Mouse (Mus musculus) midbrain, postnatal 0 days (tissue): ENCODE measurements at regions not wholly inside any gene's neighbourhood (a gene's known extent, or its start where the extent isn't known, plus 50 kb on each side); places are given as distances from the start of the nearest gene placed in this dataset.
A peak's percentile ranks its signal among the peaks of the same experiment; 100 is the strongest.

Source experiments
- ATAC-seq: fragments of 200-750 bp; cut with Nextera tagmentation; 2 replicates; pipeline ENCODE4 v1.8.0; 2017; ENCODE audit warnings: moderate number of reproducible peaks, mild to moderate bottlenecking, moderate TSS enrichment, moderate library complexity; ENCODE audit not compliant: low FRiP score
- DNase-seq: peaks from one replicate; pipeline ENCODE4 v3.0.0-alpha.2; 2015; ENCODE audit warnings: low spot score
- H3K27ac ChIP-seq: fragments of 300-500 bp; sonication (generic); 2 replicates; pipeline ENCODE4 v1.5.1; 2014; ENCODE audit warnings: low read depth, mild to moderate bottlenecking, low read length, mixed read lengths
- H3K27me3 ChIP-seq: fragments of 300-500 bp; sonication (generic); 2 replicates; pipeline ENCODE4 v1.6.1; 2014; ENCODE audit warnings: low read length, control low read depth, mixed read lengths; ENCODE audit not compliant: insufficient read depth
- H3K36me3 ChIP-seq: fragments of 300-500 bp; sonication (generic); 2 replicates; pipeline ENCODE4 v1.6.1; 2014; ENCODE audit warnings: low read length, control low read depth, mixed read lengths; ENCODE audit not compliant: insufficient read depth
- H3K4me1 ChIP-seq: fragments of 300-500 bp; sonication (generic); 2 replicates; pipeline ENCODE4 v1.6.1; 2014; ENCODE audit warnings: mild to moderate bottlenecking, control low read depth, antibody characterized with exemption, low read length, mixed read lengths; ENCODE audit not compliant: insufficient read depth
- H3K4me2 ChIP-seq: fragments of 300-500 bp; sonication (generic); 2 replicates; pipeline ENCODE4 v1.6.1; 2014; ENCODE audit warnings: low read depth, mild to moderate bottlenecking, low read length, mixed read lengths; ENCODE audit not compliant: poor library complexity, severe bottlenecking
- H3K4me3 ChIP-seq: fragments of 300-500 bp; sonication (generic); 2 replicates; pipeline ENCODE4 v1.5.1; 2014; ENCODE audit warnings: low read depth, mild to moderate bottlenecking, low read length, moderate library complexity
- H3K9ac ChIP-seq: fragments of 300-500 bp; sonication (generic); replicated peaks from 2 replicates; pipeline ENCODE4 v1.6.1; 2014; ENCODE audit warnings: mild to moderate bottlenecking, low read length, moderate library complexity, mixed read lengths; ENCODE audit not compliant: poor library complexity, severe bottlenecking
- H3K9me3 ChIP-seq: fragments of 300-500 bp; sonication (generic); 2 replicates; pipeline ENCODE4 v1.6.1; 2016; ENCODE audit warnings: low read length, control low read depth
- CTCF ChIP-seq: IDR thresholded peaks from 2 replicates; pipeline ENCODE4 v1.5.1; 2016; ENCODE audit warnings: antibody characterized with exemption, mild to moderate bottlenecking
- WGBS: fragments of 180-500 bp; shearing (Covaris S2); extraction: QIAGEN DNeasy Blood & Tissue Kit; methylation state at CpG from one replicate; pipeline ENCODE4 v1.1.7; 2014; 5-methylcytosine and 5-hydroxymethylcytosine counted together

DNA sequence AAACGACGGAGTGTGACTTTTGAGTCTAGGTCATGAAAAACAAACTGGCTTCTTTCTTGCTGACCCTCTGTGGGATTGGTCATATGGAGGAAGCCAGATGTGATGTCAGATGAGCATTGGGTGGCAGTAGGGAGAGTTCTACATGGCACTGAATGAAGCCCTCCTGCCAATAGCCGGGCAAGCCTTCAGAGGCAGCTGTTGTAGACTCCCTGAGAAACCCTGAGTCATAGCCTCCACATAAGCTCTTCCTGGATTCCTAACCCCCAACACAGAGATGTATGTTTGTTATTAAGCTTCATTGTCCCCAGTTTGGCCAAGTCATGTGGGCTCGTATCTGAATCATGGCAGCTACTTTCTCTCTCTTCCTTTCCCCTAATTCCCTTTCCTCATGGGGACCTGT is 532.4 kb upstream of the Klf4 start:
- no peak for TF ChIP-seq CTCF
- no peak overlapping the region for H3K4me3 ChIP-seq
- H3K36me3 ChIP-seq: no peaks in the 10 kb centered on the region
- WGBS: 91% methylated on average over 4 of the region's 4 CpGs
- DNase-seq (no peak), ATAC-seq (no peak)
- H3K4me1 ChIP-seq: no peaks in the 10 kb centered on the region
- H3K9ac ChIP-seq: no peak overlapping the region
- H3K9me3 ChIP-seq: no peaks in the 10 kb centered on the region
- no peak overlapping the region for H3K27ac ChIP-seq
- no peak overlapping the region for H3K4me2 ChIP-seq
- H3K27me3 ChIP-seq: no peaks in the 10 kb centered on the region

DNA sequence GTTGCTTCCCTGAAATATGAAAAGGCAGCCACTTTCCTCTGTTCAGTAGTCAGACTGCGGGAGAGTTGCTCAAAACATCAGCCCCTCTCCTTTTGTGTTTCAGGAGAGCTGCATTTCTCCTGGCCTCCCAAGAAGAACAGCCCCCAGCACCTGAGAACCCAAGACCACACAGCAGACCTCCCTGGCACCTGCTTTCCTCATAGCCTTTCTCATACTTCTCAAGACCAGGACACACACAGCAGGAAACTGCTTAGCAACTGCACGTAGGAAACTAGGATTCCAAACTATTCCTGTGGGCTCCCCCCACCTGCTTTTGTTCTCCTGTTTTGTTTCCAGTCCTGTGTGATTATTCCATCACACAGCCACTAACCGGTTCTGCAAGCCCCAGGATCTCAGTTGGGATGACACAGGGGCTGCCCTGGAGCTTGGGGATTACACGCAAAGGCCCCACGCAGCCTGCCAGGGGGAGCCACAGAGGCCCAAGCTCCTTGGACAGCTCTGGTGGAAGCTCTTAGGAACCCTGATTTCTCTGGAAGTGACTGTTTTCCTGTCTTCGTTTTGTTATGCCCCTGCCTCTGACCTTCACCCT is 519.6 kb upstream of the Klf4 start:
- Histone ChIP-seq H3K27me3 (no peaks in the 10 kb centered on the region), H3K27ac (no peak overlapping the region), H3K4me1 (peaks cover 7% of the 10 kb centered on the region; the same call in 1 of the 2 replicates), H3K4me2 (no peak overlapping the region), H3K9me3 (no peaks in the 10 kb centered on the region), H3K4me3 (no peak overlapping the region), H3K36me3 (no peaks in the 10 kb centered on the region), H3K9ac (no peak overlapping the region)
- TF ChIP-seq CTCF: peak; percentile 34
- ATAC-seq: no peak
- DNase-seq: no peak
- WGBS: 15% methylated on average over 6 of the region's 6 CpGs

DNA sequence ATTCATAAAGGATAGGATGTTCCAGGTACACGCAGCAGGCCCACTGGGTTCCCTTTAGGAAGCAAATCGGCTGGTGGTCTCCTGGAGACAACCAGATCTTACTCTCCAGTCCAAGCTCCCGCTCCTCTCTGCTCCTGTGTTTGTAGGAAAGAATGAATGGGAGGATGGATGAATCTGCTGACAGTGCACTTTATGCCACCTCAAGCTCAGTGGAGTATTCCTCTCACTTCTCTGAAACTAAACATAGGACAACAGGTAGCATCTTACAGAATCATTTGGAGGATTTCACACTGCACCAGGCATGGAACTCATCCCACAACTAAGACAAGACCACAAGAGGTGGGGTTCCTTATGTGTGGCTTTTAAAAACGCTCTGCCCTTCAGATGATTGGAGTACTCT is 507.1 kb upstream of the Klf4 start:
- H3K4me1 ChIP-seq: no peaks in the 10 kb centered on the region
- TF ChIP-seq CTCF: no peak
- no peaks in the 10 kb centered on the region for H3K36me3 ChIP-seq
- H3K27me3 ChIP-seq: no peaks in the 10 kb centered on the region
- WGBS: 89% methylated on average over 4 of the region's 4 CpGs
- DNase-seq (no peak), ATAC-seq (no peak)
- H3K27ac ChIP-seq: no peak overlapping the region
- no peak overlapping the region for H3K4me3 ChIP-seq
- no peaks in the 10 kb centered on the region for H3K9me3 ChIP-seq
- no peak overlapping the region for H3K9ac ChIP-seq
- no peak overlapping the region for H3K4me2 ChIP-seq

DNA sequence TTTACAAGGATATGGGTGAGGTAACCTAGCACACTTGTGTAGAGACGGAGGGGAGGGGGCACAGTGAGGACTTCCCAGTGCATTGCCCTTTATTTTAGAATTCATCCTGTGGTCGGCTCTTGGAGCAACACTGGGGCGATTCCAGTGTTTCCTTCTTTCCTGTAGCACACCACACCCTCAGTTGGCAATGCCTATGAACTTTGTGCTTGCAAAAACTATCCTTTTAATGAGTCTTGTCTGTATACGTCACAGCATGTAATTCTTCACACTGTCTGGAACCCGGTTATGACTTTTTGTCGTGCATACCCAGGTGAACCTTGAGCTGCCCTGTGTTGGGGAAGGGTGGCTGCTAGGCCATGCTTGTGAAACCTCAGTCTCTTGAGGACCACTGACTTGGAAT is 504.1 kb upstream of the Klf4 start:
- Histone ChIP-seq H3K4me3 (no peak overlapping the region), H3K9me3 (no peaks in the 10 kb centered on the region), H3K36me3 (no peaks in the 10 kb centered on the region), H3K27ac (no peak overlapping the region), H3K27me3 (no peaks in the 10 kb centered on the region), H3K9ac (no peak overlapping the region), H3K4me2 (no peak overlapping the region), H3K4me1 (no peaks in the 10 kb centered on the region)
- 87% methylated on average over 6 of the region's 6 CpGs for WGBS
- TF ChIP-seq CTCF: no peak
- ATAC-seq (no peak), DNase-seq (no peak)

DNA sequence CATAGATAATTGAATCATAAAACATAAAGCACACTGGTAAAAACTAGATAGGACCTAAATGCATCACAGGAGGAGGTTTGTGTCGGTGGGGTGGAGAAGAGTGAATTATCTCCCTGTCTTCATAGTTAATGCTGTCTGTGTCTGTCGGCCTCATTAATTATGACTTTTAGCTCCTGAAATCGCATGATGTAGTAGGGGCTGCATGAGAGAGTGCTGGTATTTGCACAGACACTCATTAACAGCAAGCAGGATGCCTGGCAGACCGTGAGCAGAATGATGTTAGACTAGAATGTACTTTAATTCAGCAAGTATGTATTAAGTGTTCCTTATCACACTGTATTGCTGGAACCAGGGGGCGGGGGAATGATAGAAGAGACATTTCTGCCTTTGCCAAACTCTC is 503.3 kb upstream of the Klf4 start:
- H3K4me3 ChIP-seq: no peak overlapping the region
- no peak for DNase-seq
- TF ChIP-seq CTCF: no peak
- H3K4me2 ChIP-seq: no peak overlapping the region
- H3K27me3 ChIP-seq: no peaks in the 10 kb centered on the region
- no peak overlapping the region for H3K9ac ChIP-seq
- no peak overlapping the region for H3K27ac ChIP-seq
- no peaks in the 10 kb centered on the region for H3K36me3 ChIP-seq
- 59% methylated on average over 5 of the region's 5 CpGs for whole genome bisulfite sequencing
- H3K9me3 ChIP-seq: no peaks in the 10 kb centered on the region
- no peak for ATAC-seq
- no peaks in the 10 kb centered on the region for H3K4me1 ChIP-seq

DNA sequence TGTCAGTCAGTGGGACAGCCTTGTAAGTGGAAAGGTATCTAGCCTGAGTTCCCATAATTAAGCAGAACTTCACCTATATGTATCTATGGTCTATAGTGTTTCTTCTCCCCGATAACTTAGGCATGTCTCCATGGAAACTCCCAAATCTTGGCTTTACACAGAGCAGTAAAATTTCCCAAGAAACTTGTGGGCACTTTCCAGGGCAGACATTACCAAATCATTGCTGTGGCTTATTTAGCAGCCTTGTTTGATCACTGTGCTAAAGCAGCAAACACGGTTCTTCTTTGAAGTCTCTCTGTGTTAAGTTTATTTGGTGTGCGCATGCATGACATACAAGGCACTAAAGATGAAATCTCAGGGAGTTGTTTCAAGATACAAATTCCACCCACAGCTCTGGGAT is 496.2 kb upstream of the Klf4 start:
- Histone ChIP-seq H3K4me2 (no peak overlapping the region), H3K27ac (no peak overlapping the region), H3K9ac (no peak overlapping the region), H3K9me3 (no peaks in the 10 kb centered on the region), H3K4me3 (no peak overlapping the region), H3K27me3 (no peaks in the 10 kb centered on the region), H3K36me3 (no peaks in the 10 kb centered on the region), H3K4me1 (no peaks in the 10 kb centered on the region)
- 65% methylated on average over 3 of the region's 3 CpGs for WGBS
- ATAC-seq (no peak), DNase-seq (no peak)
- no peak for TF ChIP-seq CTCF
